Mouse (Mus musculus) heart, postnatal 36 days (tissue): Measurements from ENCODE around the gene Stip1. TPM values are rescaled to one million over a fixed set of nuclear protein-coding genes. Genes with fewer than 3 reads are reported as not detected.
A peak's percentile ranks its signal among the peaks of the same experiment; 100 is the strongest.
"Not testable (repeated sequence)": the region's sequence is repeated elsewhere in the genome, so short reads cannot be mapped to it uniquely, and the experiment has no call there.

Experiments used
- DNase-seq, 2 experiments: peaks; one replicate each; pipeline ENCODE4 v3.0.0; 2021 to 2022
- intact Hi-C: fragments of 180-260 bp; cut with DNase I; formaldehyde crosslinking; loops from one replicate; pipeline ENCODE4 v1.15.1; 2025
- total RNA-seq, 2 experiments: library from RNA; stranded (reverse); gene quantifications; 2 replicates each; pipeline ENCODE4 v1.2.3; 2021

Gene Stip1
- total RNA-seq, 2 experiments from 2014 or later: 98.7 to 126 TPM

GRCm38 (mm10) chr19:7066034-7066827 is 26.5 kb upstream of the Stip1 start:
- DNase-seq: no peak
- intact Hi-C loops: loop anchor here (5.0 kb wide), 3 partner anchors 281 to 371 kb away; partner anchors contain the start of gene 2700081O15Rik

- intact Hi-C loops: no loop called here
- DNase-seq: peak; percentile 80 to 87
Observed at GRCm38 (mm10) chr19:7064571-7064970, 24.8 kb upstream of the Stip1 start.

GRCm38 (mm10) chr19:7062916-7063315 is 23.1 kb upstream of the Stip1 start:
- intact Hi-C loops: no loop called here
- DNase-seq: no peak

DNA sequence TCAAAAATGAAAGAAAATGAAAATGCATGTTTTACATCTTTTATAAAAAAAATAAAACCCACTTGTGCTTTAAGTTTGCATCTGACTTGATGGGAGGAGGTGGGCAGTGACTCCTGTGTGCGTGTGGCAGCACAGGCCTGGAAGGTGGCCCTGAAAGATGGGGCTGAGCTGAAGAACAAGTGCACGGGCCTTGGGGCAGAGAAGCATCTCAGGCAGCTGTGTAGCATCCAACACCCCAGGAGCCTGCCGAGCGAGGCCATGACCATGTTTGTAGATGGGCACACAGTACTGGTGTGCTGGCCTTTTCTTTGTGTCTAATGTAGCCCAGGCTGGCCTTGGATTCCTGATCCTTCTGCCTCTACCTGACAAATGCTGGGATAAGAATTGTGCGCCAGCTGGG is 22.3 kb upstream of the Stip1 start:
- intact Hi-C loops: no loop called here
- DNase-seq: no peak

DNA sequence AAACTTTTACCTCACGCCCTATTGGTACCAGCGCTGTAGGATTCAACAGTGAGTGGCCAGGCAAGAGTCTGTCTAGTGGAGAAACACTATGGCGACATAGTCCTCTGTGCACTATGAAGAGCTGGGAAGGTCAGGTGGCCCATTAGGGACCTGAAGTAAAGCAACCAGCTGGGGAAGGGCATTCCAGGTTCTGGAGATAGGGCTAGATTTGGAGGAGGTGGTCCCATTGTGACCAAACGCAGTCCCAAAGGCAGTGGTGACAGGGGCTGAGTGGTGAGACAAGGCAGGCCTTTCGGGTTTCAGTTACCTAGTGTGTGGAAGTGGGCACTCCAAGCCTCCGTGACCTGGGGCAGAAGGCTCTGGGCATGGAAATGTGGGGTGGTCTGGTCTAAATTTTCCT is 18.8 kb upstream of the Stip1 start:
- intact Hi-C loops: no loop called here
- no peak for DNase-seq

- intact Hi-C loops: no loop called here
Observed at GRCm38 (mm10) chr19:7057722-7058207, 18.0 kb upstream of the Stip1 start.

GRCm38 (mm10) chr19:7057126-7057721 is 17.5 kb upstream of the Stip1 start:
- no peak for DNase-seq

More at GRCm38 (mm10) chr19:7057722-7058207, 18.0 kb upstream of the Stip1 start:
- DNase-seq: peak; percentile 82 to 85

GRCm38 (mm10) chr19:7056248-7057087 is 16.7 kb upstream of the Stip1 start, which contains the start of gene Macrod1:
Gene Macrod1 (plus strand): TSS chr19:7056810.
- peak; percentile 77 to 85 for DNase-seq
- intact Hi-C loops: no loop called here

More at GRCm38 (mm10) chr19:7057126-7057721, 17.5 kb upstream of the Stip1 start:
- intact Hi-C loops: no loop called here

DNA sequence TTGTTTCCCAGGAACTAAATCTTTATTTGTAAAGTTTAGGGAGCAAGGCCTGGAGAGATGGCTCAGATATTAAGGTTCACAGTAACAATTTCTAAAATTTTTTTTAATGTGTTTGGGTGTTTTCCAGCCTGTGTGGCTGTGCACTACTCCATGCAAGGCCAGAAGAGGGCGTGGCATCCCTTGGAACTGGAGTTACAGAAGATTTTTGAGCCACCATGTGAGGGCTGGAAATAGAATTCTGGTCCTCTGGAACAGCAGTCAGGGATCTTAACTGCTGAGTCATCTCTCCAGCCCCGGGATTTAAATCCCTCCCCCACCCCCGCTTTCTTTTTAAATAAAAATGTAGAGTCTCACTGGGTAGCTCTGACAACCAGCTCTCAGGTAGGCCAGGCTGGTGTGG is 15.4 kb upstream of the Stip1 start:
- intact Hi-C loops: no loop called here

DNA sequence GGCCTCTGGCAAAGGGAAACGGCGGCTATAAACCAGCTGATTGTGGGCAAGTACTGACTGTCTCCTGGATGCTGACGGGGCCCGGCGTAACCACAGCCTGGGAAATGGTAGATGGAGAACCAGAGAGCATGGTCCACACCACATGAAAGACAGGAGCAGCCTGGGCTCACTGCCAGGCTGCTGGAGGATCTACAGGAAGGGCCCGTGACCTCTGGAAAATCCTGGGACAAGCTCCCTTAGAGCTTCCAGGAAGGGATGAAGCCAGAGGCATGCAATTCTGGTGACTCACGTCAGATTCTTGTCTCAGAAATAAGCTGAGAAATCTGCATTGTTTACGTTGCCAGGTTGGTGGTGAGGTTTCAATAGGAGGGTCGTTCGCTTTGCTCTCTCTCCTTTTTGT is 15.0 kb upstream of the Stip1 start:
- no peak for DNase-seq
- intact Hi-C loops: no loop called here

More for the DNA sequence above, 15.4 kb upstream of the Stip1 start:
- DNase-seq: no peak

DNA sequence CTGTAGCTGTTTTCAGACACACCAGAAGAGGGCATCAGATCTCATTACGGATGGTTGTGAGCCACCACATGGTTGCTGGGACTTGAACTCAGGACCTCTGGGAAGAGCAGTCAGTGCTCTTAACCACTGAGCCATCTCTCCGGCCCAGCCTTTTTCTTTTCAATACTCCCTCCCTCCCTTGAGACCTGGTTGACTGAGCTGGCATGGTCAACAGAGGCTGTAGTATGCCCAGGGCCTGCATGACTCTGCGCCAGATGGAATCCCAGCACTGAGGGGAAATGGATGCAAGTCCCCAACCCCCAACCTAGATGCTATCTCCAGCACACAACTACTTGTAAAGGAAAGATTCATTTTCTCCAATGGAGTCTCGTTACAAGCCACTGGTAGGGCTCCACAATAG is 13.6 kb upstream of the Stip1 start:
- DNase-seq, intact Hi-C loops: not testable (repeated sequence)

GRCm38 (mm10) chr19:7044706-7045105 is 4.9 kb upstream of the Stip1 start:
- DNase-seq: no peak
- intact Hi-C loops: no loop called here

DNA sequence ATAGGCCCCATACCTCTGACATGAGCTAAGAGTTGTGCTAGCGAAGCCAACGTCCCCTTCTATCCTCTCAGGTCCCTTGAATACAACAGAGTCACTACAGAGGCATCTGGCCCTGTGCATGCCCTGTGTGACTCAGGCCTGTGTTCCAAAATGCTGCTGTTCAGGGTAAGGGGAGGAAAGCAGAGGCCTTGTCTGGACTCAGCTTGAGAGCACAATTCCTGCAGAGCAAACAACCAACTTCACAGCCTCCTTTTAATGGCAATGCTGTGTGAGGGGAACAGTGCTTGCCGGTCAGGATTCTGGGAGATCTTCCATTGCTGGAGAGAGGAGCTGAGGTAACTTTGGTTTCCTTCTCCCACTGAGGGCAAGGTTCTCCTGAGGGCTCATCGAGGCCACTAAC is 4.5 kb upstream of the Stip1 start:
- no peak for DNase-seq
- intact Hi-C loops: no loop called here

GRCm38 (mm10) chr19:7041171-7041570 is 1.4 kb upstream of the Stip1 start:
- intact Hi-C loops: no loop called here
- DNase-seq: no peak

- DNase-seq: no peak
- intact Hi-C loops: no loop called here
Observed at GRCm38 (mm10) chr19:7040637-7041130, 917 bp upstream of the Stip1 start.

- peak in 1 of 2 experiments; percentile 49 for DNase-seq
- intact Hi-C loops: loop anchor here (5.0 kb wide), 1 partner anchor 42 kb away; the partner anchor contains the start of genes Nudt22 and Trpt1
Observed at GRCm38 (mm10) chr19:7039088-7039720, 563 bp downstream of the Stip1 start.

GRCm38 (mm10) chr19:7034006-7034405 is 5.8 kb downstream of the Stip1 start:
- intact Hi-C loops: no loop called here
- no peak for DNase-seq

- no peak for DNase-seq
- intact Hi-C loops: no loop called here
Observed at GRCm38 (mm10) chr19:7029531-7029930, 10.2 kb downstream of the Stip1 start.

GRCm38 (mm10) chr19:7020224-7020641 is 19.5 kb downstream of the Stip1 start:
- intact Hi-C loops: loop anchor here (1.0 to 5.0 kb wide), 3 partner anchors 43 to 533 kb away; partner anchors contain the start of gene Plcb3
- peak; percentile 65 to 66 for DNase-seq

DNA sequence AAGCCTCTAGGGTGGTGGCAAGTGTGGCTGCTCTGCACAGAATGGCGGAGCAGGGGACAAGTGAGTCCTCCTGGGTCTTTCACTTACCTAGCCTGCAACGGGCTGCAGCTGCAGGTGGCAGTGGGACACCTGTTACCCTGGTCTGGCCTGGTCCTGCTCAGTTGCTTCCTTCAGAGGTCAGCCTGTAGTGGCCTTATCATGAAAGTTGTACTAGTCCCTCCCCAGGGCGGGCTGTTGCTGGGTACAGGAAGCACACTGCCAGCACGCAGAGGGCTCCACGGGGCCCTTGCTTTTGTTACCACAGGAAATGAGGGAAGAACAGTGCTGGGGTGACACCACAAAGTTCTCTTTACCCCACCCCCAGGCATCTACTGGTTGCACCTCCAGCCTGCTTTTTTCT is 20.6 kb downstream of the Stip1 start, which contains the start of gene Fermt3:
Gene Fermt3, minus strand, starts transcription at position 279 of the 400 bp plus-strand sequence.
- intact Hi-C loops: no loop called here
- DNase-seq: peak; percentile 41 to 43
